Mouse (Mus musculus): ENCODE data around the gene Cd274.
"Not testable (repeated sequence)": the region's sequence is repeated elsewhere in the genome, so short reads cannot be mapped to it uniquely, and the experiment has no call there.

Gene Cd274

DNA sequence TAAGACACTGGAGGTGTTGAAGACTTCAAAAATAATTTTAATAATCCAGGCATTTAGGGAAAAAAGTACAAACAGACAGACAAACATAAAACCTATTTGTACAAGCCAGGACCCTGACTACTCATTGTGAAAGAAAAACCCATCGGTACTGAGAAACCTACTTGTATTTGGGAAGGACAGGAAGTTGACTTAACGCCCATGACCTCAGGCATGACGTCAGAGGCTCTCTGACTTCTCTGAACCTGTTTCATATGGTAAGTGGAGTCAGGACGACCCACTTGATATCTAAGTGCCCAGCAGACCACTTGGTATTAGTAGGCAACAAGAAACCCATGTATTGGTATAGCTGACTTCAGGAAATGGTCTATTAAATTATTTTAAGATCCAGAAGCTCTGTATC, 24.0 kb downstream of the Cd274 start:
- DNase-seq (ENCODE audit: low read depth in 2 of 2, low spot score in 2 of 2): no peak

DNA sequence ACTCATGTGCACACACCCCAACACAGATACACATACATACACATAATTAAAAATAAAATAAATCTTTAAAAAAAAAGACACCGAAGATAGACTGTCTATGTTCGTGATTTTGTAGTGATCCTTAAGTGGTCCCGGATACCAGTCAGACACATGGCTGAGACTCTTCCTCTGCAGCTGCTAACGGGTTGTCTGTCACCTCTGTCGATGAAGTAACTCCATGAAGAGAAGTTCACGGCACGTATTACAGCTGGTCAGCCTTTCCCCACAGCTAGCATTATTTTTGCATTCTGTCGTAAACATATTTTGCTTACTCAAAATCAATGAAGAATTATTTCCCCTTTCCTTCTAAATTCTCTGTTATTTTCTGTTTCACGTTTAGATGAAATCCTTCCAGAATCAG, 26.1 kb downstream of the Cd274 start:
- DNase-seq (ENCODE audit: low read depth in 2 of 2, low spot score in 2 of 2): no peak

DNA sequence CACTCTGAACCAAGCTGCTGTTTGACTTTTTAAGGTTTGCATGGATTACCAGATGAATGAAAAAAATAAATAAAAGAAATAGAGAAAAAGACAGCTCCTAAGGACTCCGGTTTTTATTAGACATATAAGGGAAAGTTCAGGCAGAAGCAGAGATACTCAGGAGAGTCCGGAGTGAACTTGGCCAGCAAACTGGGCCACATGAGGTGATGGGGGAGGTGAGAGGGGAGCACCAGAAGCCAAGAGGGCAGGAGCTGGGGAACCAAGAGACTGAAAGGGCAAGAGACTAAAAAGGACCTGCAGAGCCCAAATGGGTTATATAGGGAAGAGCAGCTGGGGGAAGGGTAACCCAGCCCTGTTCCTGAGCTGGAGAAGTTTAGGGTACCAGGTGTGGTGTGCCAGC, 27.5 kb downstream of the Cd274 start:
- no peak for DNase-seq (ENCODE audit: low read depth in 2 of 2, low spot score in 2 of 2)

DNA sequence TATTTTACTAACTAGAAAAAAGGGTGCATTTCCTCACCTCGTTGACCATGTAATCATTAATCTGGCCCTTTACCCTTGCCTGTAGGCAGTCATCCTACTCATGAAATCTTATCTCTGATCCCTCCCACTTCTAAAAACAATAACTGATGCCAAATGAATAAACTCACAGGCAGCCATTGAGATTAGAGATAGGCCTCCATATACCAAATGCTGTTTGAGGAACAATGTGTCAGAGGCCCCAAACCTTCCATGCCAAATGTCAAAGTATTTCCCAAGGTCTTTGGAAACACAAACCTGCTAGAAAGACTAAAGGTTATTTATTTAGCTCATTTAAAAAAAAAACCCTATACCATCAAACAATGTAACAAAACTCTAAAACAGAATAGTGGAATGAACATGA, 29.1 kb downstream of the Cd274 start:
- DNase-seq (ENCODE audit: low read depth in 2 of 2, low spot score in 2 of 2): no peak

DNA sequence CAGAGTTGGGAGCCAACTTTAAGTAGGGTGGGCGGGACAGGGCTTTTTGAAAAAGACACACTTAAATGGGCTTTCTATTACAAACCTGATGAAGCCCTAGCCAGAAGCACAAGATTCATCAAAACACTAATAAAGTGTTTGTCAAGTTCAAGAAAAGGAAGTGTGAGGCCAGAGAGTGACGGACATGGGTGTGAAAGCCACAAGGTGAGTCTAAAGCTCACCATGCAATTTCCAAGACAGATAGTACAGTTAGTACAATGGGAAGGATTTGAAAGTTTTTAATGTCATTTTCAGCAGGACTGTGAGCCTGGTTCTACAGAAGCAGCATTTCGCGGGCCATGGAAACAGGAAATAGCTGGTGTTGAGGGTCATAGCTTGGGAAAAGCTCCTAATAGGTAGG, 32.5 kb downstream of the Cd274 start:
- no peak for DNase-seq (ENCODE audit: low read depth in 2 of 2, low spot score in 2 of 2)

DNA sequence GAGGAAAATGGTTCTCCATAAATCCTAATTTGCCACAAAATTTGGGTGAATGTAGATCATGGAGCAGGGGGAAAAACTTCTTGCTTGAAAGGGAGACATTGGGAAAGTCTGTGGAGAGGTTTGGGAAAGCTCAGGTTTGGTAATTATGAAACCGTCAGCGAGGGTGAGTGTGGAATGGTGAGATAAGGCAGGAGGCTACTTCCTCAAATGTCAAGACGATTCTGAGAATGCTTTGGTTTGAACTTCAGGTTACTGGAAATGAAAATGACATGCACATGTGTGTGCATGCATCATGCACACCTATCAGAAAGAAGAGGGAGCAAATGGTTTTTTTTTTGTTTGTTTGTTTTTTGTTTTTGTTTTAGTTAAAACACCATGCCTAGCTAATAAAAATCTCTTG, 33.2 kb downstream of the Cd274 start:
- DNase-seq (ENCODE audit: low read depth in 2 of 2, low spot score in 2 of 2): no peak

DNA sequence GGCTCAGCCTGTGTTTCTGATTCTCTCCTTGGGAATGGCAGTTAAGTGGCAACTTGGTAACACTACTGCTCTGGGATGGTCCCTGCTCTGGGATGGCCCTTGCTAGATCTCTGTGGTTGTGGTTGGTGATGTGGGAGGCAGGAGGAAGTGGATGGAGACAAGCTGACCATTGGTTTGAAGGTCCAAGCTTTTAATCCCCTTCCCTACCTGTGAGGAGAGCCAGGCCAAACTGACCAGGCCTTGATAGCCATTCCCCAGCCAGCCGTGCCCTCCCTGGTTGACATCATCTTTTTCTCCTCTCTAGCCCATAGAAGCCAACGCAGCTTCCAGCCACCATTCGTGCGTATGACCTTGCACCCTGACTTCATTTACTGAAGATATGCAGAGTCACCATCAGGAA, 35.4 kb downstream of the Cd274 start:
- DNase-seq (ENCODE audit: low read depth in 2 of 2, low spot score in 2 of 2): no peak

DNA sequence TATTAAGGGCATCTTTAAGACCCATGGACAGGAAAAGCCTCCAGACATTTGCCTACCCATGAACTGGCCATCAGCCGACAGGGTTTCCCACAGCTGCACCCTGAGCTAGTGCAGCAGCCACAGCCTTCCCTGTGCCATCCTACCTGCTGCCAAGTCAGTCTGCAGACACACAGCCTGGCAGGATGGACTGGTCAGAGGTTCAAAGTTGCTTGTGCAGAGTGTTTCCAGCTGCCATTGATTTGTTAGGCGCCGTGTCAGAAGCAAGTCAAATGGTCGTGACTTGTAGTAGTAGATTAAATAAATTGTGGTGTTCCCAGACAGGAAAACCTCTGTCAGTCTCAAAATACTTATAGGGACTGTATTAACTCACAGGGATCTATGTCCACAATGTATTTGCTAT, 36.0 kb downstream of the Cd274 start:
- DNase-seq (ENCODE audit: low read depth in 2 of 2, low spot score in 2 of 2): no peak

DNA sequence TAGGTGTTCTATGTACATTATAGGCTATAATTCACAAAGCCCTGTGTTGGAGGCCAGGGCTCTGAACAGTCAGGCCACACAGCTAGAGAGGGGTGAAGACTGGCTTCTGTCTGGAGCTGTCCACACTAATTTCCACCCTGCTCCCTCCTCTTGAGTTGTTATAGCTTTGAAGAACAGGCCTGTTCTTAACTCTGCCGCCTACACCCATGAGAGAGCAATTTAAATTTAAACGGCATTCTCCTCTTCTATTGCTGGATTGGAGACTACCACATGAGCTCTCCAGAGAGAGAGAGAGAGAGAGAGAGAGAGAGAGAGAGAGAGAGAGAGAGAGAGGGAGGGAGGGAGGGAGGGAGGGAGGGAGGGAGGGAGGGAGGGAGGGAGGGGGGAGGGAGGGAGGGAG, 38.1 kb downstream of the Cd274 start:
- no peak for DNase-seq (ENCODE audit: low read depth in 2 of 2, low spot score in 2 of 2)

DNA sequence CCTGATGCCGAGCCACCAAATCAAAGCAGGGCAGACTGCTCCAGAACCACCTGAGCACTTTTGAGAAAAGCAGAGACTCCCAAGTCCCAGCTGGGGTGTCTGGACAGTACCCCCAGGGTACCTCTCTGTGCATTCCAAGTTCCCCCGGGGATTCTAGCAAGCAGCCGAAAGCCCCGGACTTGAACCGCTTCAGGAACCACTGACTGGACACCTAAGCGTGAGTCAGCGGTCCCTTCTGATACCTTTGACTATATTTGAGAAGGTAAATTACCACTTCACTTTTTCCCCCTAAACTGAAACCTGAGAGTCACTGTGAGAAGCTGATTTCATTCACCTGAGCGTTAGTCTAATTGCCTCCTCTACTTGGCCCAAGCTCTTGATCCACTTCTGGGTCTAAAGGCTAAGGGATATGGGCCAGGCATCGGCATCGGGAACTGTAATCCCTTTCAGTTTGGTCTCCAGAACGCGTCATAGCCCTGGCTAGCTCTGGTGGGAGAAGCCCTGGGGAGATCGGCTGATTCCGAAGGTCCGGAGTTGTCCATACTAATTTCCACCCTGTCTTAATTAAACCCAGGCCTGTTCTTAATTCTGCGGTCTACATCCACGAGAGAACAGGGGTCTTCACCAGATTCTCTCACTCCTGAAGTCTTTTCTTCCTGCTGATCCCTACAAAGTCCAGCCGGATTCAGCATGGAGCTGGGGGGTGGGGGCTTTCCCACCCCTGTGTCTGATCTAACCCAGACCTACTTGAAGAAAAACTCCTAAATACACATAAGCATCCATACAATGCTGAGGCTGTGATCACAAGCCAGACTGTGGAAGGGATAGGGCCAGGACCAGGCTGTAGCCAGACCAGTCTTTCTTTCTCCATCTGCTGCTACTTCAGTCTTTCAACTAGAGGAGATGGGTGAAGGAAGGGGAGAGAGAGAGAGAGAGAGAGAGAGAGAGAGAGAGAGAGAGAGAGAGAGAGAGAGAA, 39.1 kb downstream of the Cd274 start:
- DNase-seq (ENCODE audit: low read depth in 2 of 2, low spot score in 2 of 2): no peak

DNA sequence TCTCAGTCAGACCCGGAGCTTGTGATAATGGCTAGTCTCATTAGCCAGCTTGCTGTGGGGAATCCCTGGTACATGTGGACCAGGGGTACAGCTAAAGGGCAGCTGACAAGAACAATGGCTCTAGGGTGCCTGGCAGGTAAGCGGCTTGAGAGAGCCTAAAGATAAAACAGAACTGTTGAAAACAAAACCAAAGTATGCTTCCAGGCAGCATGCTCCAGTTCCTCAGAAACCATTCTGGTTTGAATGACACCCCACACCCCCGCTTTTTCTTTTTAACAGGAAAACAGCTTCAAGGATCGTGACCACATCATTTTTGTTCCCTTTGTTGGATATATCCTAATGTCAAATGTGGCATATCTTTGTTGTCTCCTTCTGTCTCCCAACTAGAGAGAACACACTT, 43.4 kb downstream of the Cd274 start, which contains the start of gene Pdcd1lg2:
TSS of gene Pdcd1lg2 (plus strand) at position 301 of the 400 bp plus-strand sequence.
- no peak for DNase-seq (ENCODE audit: low read depth in 2 of 2, low spot score in 2 of 2)

DNA sequence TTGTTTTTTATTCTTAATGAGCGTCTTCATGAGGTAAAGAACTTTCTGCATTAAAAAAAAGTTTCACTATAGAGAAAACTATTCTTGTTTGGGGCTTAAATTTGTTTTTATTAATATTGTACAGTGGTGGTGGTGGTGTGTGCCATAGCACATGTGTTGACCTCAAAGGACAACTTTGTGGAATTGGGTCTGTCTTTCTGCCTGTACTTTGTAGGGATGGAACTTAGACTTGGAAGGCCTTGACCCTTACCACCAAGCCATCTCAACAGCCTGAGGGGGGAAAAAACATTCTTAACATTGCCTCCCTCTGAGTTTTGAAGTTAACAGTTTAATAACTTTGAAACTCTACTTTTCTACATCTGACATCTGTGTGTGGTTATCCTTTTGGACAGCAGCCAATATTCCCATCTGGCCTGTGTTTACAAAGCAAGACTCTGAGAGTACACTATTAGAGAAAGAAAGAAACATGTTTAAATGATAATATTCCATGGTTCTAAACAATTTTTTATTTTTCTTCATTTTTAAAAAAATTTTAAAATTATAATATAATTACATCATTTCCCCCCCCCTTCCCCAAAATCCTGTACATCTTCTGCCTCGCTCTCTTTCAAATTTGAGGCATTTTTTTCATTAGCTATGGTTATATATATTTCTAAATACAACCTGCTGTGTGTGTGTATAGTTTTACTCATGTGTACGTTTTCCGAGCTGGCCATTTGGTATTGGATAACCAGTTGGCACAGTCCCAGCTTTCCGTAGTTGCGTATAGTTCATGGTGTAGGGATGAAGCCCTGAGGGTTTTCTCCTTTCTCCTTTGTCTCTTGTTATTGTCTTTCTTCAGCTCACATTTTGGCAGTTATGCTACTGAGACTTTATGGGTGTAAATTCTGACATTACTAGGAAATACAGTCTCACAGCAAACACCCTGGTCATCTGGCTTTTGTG, 45.5 kb downstream of the Cd274 start:
- DNase-seq (ENCODE audit: low read depth in 2 of 2, low spot score in 2 of 2): no peak

DNA sequence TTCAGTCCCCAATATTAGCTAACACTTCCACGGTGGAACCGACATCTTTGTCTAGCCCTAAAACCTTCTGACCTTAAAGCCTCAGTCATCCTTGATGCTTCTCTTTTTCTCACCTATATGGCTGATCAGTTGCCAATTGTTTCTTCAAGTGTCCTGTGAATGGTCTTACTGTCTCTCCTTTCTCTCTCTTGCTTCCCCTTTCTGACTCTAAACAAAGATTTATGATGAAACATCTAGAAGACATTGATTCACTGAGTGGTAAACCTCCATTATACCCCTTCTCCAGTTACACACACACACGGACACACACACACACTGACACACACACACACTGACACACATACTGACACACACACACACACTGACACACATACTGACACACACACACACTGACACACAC, 47.3 kb downstream of the Cd274 start:
- DNase-seq (ENCODE audit: low read depth in 2 of 2, low spot score in 2 of 2): no peak

DNA sequence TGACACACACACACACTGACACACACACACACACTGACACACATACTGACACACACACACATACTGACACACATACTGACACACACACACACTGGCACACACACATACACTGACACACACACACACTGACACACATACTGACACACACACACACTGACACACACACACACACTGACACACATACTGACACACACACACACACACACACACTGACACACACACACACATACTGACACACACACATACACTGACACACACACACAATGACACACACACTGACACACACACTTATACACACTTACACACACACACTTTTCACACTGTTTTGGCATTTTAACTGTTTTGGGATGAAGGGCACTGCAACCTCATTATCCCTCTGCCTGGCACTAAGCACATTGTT, 47.7 kb downstream of the Cd274 start:
- DNase-seq (ENCODE audit: low read depth in 2 of 2, low spot score in 2 of 2): not testable (repeated sequence)

DNA sequence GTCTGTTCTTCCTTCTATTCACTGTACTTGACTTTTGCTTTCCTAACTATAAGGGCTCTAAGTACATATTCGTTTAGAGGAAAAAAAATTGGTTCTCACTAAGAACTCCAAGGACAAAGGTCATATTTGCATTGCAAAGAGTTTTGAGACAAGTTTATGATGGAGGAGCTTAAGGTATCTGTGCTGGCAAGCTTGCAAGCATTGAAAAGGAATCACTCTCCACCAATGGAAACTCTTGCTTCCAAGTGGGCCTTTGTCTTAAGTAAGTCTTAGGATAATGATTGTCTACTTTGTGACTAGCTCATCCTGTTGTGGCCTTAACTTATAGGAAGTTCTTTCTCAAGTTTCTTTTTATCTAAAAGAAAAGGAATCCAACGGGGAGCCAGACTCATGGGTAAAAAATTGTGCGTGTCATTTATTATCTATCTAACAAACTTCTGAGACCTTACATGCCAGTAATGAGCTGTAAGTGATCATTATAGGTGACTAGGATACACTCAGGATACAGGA, 49.2 kb downstream of the Cd274 start:
- no peak for DNase-seq (ENCODE audit: low read depth in 2 of 2, low spot score in 2 of 2)

DNA sequence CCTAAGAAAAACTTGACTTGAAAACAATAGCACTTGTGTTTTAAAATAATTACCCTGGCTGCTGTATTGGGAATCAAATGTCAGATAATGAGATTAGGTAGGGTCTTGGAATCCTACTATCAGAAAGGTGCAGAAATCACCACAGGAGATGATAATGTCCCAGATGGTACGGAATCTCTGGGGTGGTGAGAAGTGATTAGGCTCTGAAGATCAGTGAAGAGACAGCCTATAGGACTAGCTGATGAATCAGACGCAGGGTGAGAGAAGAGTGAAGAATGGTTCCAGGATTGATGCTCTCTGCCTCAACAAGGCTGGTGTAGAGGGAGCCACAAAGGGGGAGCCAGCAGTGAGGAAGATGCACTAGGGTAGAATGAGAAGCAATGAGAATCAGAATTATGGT, 49.9 kb downstream of the Cd274 start:
- no peak for DNase-seq (ENCODE audit: low read depth in 2 of 2, low spot score in 2 of 2)

DNA sequence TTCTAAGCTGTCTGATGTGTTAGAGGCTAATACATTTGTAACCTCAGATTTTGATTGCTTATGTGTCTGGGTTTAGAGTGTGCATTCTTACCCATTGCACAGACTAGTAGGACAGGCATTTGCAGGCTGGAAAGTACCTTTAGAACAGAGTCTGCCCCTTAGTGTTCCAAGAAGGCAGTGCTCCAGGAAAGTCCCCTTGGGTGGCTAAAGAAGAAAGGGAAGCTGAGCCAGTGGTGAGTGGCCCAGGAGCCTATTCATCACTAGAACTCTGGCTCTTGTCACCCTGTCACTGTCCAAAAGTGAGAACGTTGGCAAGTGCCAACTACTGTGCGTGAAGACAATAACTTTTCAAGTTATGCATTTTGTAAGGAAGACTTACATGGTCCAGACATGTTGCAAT, 50.6 kb downstream of the Cd274 start:
- DNase-seq (ENCODE audit: low read depth in 2 of 2, low spot score in 2 of 2): no peak

DNA sequence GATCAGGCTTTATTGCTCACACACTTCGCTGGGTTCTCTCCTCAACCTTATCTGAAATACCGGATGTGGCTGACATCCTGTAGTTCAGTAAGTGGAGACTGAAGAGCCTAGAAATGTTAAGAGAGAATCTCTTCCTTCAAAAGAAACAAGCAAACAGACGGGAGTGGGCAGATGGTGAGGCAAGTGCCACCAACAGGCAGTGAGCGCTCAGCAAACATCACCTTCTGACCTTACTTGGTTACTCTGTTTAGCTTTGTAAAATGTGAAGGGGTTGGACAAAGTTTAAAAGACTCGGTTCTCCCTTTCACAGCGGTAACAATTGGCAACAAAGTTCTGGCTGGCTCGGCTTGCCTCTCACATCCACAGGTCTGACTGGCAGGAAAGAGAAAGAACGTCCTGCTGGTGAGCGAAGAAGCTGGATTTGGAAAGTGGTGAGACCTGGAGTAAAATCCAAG, 51.4 kb downstream of the Cd274 start:
- peak; percentile 44 to 51 for DNase-seq (ENCODE audit: low read depth in 2 of 2, low spot score in 2 of 2)

DNA sequence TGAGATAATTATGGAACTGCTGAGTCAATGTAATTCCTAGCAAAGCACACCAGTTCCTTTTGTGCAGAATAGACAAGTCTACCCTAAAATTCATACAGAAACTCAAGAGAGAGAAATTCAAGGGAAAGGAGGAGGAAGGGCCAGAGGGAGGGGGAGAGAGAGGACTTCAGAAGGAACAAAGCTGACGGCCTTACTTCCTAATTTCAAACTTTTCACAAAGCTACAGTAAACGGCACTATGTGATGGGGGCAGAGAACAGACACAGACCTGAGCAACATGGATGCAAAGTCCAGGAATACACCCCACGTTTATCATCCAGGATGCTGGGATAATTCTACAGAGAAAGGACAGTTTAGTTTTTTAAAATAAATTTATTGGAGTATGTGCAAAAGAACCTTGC, 52.3 kb downstream of the Cd274 start:
- no peak for DNase-seq (ENCODE audit: low read depth in 2 of 2, low spot score in 2 of 2)

DNA sequence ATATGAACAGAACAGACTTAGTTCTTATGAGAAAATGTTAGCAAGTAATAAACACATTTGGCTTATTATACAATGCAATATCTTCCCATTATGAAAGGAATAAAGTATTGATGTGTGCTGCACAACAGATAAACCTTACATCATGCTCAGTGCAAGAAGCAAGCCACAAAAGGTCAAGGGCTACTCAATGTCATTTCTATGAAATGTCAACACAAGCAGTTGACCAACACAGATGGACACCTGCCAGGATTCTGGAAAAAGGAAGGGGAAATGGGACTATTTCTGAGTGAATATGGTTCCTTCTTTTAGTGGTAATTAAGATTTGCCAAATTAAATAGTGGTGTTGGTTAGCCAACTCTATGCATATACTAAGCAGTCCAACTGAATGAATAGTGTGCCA, 52.7 kb downstream of the Cd274 start:
- no peak for DNase-seq (ENCODE audit: low read depth in 2 of 2, low spot score in 2 of 2)

DNA sequence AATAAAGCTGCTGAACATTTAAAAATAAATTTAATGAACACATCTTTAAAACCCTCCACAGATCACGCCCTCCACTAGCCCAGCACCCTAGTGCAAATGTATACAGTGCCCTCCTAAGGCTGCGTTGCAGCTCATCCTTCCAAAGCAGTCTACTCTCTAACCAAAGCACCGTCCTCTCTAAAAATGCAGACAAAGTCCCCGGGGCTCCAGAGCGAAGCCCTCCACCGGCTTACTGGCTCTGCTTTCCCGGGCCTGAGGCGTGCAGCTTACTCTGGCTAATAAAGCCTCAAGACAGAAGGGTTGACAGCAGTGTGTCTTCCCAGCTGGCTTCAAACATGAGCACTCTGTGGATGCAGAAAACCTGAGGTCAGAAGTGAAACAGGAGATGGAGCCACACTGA, 53.1 kb downstream of the Cd274 start:
- no peak for DNase-seq (ENCODE audit: low read depth in 2 of 2, low spot score in 2 of 2)

All from CD8-positive naive resting alpha-beta T cell, adult 2 months (primary cell).